Mouse (Mus musculus) heart, postnatal 25 days (tissue): Measurements from ENCODE around the gene Thap4. TPM values are rescaled to one million over a fixed set of nuclear protein-coding genes. Genes with fewer than 3 reads are reported as not detected.
"Not testable (repeated sequence)": the region's sequence is repeated elsewhere in the genome, so short reads cannot be mapped to it uniquely, and the experiment has no call there.

ENCODE experiments used
- DNase-seq: peaks from one replicate; pipeline ENCODE4 v3.0.0; 2022; ENCODE audit warnings: low spot score
- intact Hi-C: fragments of 180-260 bp; cut with DNase I; formaldehyde crosslinking; loops from one replicate; pipeline ENCODE4 v1.15.1; 2025
- total RNA-seq, 2 experiments: library from RNA; stranded (reverse); gene quantifications; 2 replicates each; pipeline ENCODE4 v1.2.3; 2021

Thap4 gene
- total RNA-seq, 2 experiments from 2014 or later: 78.5 to 84.7 TPM

- intact Hi-C loops: loop anchor here (2.0 kb wide), 1 partner anchor 14 kb away; no protein-coding TSS in a partner anchor
- peak; percentile 65 for DNase-seq
Observed at GRCm38 (mm10) chr1:93694966-93695365, 59.7 kb downstream of the Thap4 start.

DNA sequence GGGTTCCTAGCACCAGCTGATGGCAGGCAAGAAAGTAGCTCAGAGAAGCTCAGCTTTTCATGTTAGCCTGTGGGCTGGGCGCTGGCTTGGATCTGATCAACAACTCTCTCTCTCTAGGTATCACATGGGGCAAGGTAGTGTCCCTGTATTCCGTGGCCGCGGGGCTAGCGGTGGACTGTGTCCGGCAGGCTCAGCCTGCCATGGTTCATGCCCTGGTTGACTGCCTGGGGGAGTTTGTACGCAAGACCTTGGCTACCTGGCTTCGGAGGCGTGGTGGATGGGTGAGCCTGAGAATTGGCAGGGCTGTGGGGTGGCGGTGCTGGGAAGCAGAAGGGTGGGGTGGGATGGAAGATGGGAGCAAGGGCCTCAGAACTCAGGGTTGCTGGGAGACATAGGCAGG is 60.7 kb downstream of the Thap4 start:
- DNase-seq: no peak
- intact Hi-C loops: loop anchor here (2.0 kb wide), 1 partner anchor 13 kb away; no protein-coding TSS in a partner anchor

- intact Hi-C loops: no loop called here
- no peak for DNase-seq
Observed at GRCm38 (mm10) chr1:93693502-93693901, 61.2 kb downstream of the Thap4 start.

GRCm38 (mm10) chr1:93692773-93693172 is 61.9 kb downstream of the Thap4 start:
- DNase-seq: no peak
- intact Hi-C loops: no loop called here

DNA sequence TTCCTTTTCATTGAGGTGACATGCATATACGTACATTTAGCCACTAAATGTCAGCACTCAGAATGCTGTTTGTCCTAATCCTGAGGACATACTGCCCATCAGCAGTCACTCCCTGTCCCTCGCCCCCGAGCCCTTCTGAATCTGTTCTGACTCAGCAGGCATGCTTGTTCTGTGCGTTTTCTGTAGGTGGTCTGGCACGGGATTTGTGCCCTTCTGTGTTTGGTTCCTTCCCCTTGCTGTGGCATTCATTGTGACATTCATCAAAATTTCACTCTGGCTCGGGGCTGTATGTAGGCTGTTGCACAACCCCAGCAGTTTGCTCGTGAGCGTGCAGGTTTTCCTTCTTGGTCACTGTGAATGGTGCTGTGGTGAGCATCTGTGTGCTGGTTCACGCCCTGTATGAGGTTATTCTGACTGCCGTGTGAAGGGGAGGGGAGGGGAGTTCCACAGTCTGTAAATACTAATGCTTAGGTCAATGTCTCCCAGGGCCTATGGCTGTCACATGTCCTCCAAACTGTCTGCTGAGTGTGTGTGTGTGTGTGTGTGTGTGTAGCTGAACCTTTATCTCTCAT is 62.8 kb downstream of the Thap4 start:
- intact Hi-C loops: no loop called here
- no peak for DNase-seq

DNA sequence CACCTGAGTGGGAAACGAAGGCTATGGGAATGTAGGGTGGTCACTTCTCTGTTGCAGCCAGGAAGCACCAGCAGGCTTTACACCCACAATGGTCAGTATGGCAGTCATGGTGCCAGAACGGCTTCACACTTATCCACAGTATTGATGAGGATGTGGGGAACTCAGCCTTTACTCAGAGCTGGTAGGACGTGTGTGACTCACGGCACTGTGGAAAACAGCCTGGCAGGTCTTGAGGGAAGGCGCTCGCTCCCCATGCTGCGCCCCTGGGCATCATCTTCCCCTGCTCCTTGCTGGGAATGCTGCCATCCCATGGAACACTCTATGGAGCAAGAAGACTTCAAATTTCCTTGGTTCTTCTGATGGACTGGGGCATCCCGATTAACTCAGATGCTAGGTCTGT is 63.6 kb downstream of the Thap4 start:
- intact Hi-C loops: no loop called here
- DNase-seq: no peak

GRCm38 (mm10) chr1:93689901-93690496 is 64.7 kb downstream of the Thap4 start:
- intact Hi-C loops: loop anchor here (5.0 kb wide), 1 partner anchor 37 kb away; no protein-coding TSS in a partner anchor
- no peak for DNase-seq

GRCm38 (mm10) chr1:93688154-93688553 is 66.5 kb downstream of the Thap4 start:
- DNase-seq: peak; percentile 56
- intact Hi-C loops: loop anchor here (5.0 kb wide), 1 partner anchor 39 kb away; no protein-coding TSS in a partner anchor

GRCm38 (mm10) chr1:93686961-93687320 is 67.7 kb downstream of the Thap4 start:
- DNase-seq: no peak
- intact Hi-C loops: loop anchor here (2.0 to 5.0 kb wide), 2 partner anchors 18 to 40 kb away; no protein-coding TSS in a partner anchor

- peak; percentile 31 for DNase-seq
- intact Hi-C loops: loop anchor here (2.0 to 5.0 kb wide), 2 partner anchors 18 to 41 kb away; no protein-coding TSS in a partner anchor
Observed at GRCm38 (mm10) chr1:93686245-93686960, 68.3 kb downstream of the Thap4 start.

- intact Hi-C loops: loop anchor here (2.0 to 5.0 kb wide), 2 partner anchors 17 to 42 kb away; no protein-coding TSS in a partner anchor
- peak; percentile 78 for DNase-seq
Observed at GRCm38 (mm10) chr1:93685401-93686244, 69.0 kb downstream of the Thap4 start, which contains the start of gene Bok. Gene Bok (plus strand): TSS chr1:93685660.

GRCm38 (mm10) chr1:93679889-93680568 is 74.6 kb downstream of the Thap4 start:
- DNase-seq: peak; percentile 64
- intact Hi-C loops: loop anchor here (2.0 kb wide), 1 partner anchor 15 kb away; no protein-coding TSS in a partner anchor

DNA sequence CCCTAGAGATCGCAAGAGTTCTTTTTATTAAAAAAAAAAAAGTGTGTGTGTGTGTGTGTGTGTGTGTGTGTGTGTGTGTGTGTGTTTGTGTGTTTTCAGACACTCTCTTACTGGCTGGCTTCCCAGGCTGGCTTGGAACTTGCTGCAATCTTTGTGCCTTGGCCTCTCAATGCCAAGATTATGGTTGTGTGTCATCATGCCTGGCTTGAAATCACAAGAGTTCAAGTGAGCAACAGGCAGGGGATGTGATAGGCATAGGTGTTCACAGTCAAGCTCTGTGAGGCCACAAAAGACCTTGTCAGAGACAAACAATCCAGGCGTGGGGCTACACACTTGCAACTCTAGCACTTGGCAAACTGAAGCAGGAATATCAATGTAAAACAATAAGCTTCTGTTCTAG is 76.3 kb downstream of the Thap4 start:
- DNase-seq: peak; percentile 36
- intact Hi-C loops: no loop called here

- DNase-seq: no peak
- intact Hi-C loops: no loop called here
Observed at GRCm38 (mm10) chr1:93672682-93673081, 82.0 kb downstream of the Thap4 start.

DNA sequence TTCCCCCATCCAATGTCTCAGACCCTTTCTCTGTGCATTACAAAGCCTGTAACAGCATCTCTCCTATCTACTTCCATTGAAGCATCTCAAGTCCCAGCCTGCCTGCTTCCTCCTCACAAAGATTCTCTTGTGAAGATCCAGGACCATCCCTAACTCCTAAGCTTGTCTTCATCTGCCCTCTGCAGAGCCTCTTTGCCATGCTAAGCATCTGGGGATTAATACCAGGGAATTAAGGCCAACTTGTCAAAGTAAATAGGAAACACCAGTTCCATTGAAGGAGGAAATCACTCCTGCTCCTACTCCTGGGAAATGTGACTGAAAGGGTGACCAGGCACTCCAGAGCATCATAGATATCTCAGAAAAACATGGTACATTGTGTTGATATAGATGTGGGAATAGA is 84.7 kb downstream of the Thap4 start:
- intact Hi-C loops: loop anchor here (2.0 kb wide), 2 partner anchors 17 to 131 kb away; partner anchors contain the start of gene Dtymk
- no peak for DNase-seq

DNA sequence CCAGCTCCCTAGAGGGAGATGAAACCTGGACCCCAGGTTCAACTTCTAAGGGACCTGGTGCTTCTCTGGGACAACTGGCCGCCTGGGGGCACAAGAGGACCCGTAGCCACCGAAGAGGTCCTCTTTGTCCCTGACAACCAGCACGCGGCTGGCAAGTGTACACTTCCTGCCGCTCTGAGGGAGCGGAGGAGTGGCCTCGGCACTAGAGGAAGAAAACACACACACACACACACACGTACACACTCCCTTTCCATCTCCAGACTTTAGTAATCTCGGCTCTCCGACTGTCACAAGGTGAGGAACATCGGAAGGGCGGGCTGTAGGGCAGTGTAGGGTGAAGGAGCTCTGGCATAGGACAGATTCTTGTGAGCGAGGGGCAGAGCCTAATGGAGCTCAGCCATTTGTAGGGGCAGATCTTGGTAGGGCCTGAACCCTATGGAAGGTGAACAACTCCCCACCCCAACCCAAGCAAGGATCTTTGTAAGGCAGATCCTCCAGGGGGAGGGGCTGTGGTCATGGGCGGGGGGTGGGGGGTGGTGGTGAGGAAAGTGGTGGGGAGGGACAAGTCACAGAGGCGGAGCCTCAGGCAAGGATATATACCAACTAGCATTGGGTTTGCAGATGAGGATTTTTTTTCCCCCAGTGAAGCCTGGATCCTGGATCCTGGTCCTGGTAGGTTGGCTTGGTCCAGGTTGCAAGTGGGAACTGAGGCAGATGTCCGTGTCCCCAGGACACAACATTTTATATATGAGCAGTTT is 85.7 kb downstream of the Thap4 start:
- intact Hi-C loops: loop anchor here (1.0 to 2.0 kb wide), 3 partner anchors 18 to 132 kb away; partner anchors contain the start of gene Dtymk

GRCm38 (mm10) chr1:93667760-93668400 is 86.8 kb downstream of the Thap4 start:
- no peak for DNase-seq
- intact Hi-C loops: loop anchor here (1.0 to 2.0 kb wide), 4 partner anchors 19 to 133 kb away; partner anchors contain the start of gene Dtymk

More for the DNA sequence above, 85.7 kb downstream of the Thap4 start:
- peak; percentile 71 for DNase-seq

DNA sequence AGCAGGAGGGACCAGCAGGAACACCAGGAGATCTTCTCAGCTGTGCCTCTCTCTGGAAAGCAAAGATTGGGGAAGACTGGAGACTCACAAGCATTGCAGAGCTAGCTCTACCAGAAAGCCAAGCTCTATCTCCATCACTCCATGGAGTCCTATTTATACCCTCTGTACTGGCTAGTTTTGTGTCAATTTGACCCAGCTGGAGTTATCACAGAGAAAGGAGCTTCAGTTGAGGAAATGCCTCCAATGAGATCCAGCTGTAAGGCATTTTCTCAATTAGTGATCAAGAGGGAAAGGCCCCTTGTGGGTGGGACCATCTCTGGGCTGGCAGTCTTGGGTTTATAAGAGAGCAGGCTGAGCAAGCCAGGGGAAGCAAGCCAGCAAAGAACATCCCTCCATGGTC is 96.1 kb downstream of the Thap4 start, which contains the start of gene Stk25:
TSS of gene Stk25 (minus strand) at position 101 of the 400 bp plus-strand sequence.
- intact Hi-C loops, DNase-seq: not testable (repeated sequence)
